Mouse (Mus musculus): ENCODE data around the gene Tenm3.

DNA sequence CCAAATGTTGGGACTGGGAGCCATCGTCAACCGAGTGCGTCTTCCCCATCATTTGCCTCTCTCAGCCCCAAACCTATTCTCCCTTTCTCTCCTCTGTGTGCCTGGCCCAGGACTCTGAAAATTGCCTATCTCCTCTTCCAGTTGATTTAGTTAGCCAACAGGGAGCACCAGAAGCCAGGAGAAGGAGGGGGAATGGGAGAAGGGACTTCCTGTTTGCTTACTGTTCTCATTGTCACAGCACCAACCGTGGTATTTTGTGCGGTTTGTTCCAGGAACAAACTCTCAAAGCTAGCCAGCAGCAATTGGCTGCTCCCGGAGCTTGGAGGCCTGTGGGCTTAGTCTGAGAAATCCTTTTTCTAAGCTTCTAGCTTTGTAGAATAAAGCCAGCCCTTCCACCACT is 636.2 kb downstream of the Tenm3 start:
- no peak for TF ChIP-seq EP300 (IDR thresholded peaks at IDR 0.05; ENCODE audit: low read length)
- TF ChIP-seq ZNF384 (IDR thresholded peaks at IDR 0.05; ENCODE audit: low read depth, low read length): no peak
- TF ChIP-seq RCOR1 (conservative IDR thresholded peaks at IDR 0.05; ENCODE audit: low read depth, low read length): no peak
- no peak for TF ChIP-seq MAX (IDR thresholded peaks at IDR 0.05; ENCODE audit: low read length)
- no peak for TF ChIP-seq CTCF (conservative IDR thresholded peaks at IDR 0.05 in 1 of 2, IDR thresholded peaks at IDR 0.05 in 1 of 2; ENCODE audit: low read depth in 2 of 2, low read length in 2 of 2)
- TF ChIP-seq POLR2A (IDR thresholded peaks at IDR 0.05; ENCODE audit: low read depth, low read length): no peak
- TF ChIP-seq MYC (IDR thresholded peaks at IDR 0.05; ENCODE audit: low read depth, low read length): no peak
- TF ChIP-seq USF1 (IDR thresholded peaks at IDR 0.05; ENCODE audit: low read depth, low read length): no peak
- no peak for TF ChIP-seq GABPA (IDR thresholded peaks at IDR 0.05; ENCODE audit: insufficient replicate concordance, low read depth, low read length)
- no peak for TF ChIP-seq CHD1 (IDR thresholded peaks at IDR 0.05; ENCODE audit: low read depth, low read length)
- TF ChIP-seq USF2 (conservative IDR thresholded peaks at IDR 0.05; ENCODE audit: low read depth, low read length): no peak

All from CH12.LX (cell line).